Mouse (Mus musculus) neural tube, embryonic 15.5 days (tissue): ENCODE data around the gene Gm20422. TPM values are rescaled to one million over a fixed set of nuclear protein-coding genes. Genes with fewer than 3 reads are reported as not detected.

Source experiments
- ATAC-seq: fragments of 200-750 bp; cut with Nextera tagmentation; 2 replicates; pipeline ENCODE4 v1.8.0; 2017; ENCODE audit warnings: mild to moderate bottlenecking, moderate TSS enrichment, moderate library complexity; ENCODE audit not compliant: low FRiP score
- H3K27ac ChIP-seq: fragments of 300-500 bp; sonication (generic); replicated peaks from 2 replicates; pipeline ENCODE4 v1.5.1; 2015; ENCODE audit warnings: mild to moderate bottlenecking, inconsistent platforms
- H3K27me3 ChIP-seq: fragments of 300-500 bp; sonication (generic); replicated peaks from 2 replicates; pipeline ENCODE4 v1.6.1; 2015; ENCODE audit warnings: inconsistent platforms
- H3K36me3 ChIP-seq: fragments of 300-500 bp; sonication (generic); 2 replicates; pipeline ENCODE4 v1.6.1; 2015; ENCODE audit warnings: inconsistent platforms
- H3K4me1 ChIP-seq: fragments of 300-500 bp; sonication (generic); 2 replicates; pipeline ENCODE4 v1.6.1; 2015; ENCODE audit warnings: inconsistent platforms
- H3K4me2 ChIP-seq: fragments of 300-500 bp; sonication (generic); 2 replicates; pipeline ENCODE4 v1.6.1; 2015; ENCODE audit warnings: inconsistent platforms, mild to moderate bottlenecking, moderate library complexity
- H3K4me3 ChIP-seq: fragments of 300-500 bp; sonication (generic); replicated peaks from 2 replicates; pipeline ENCODE4 v1.5.1; 2015; ENCODE audit warnings: mild to moderate bottlenecking, inconsistent platforms
- H3K9ac ChIP-seq: fragments of 300-500 bp; sonication (generic); replicated peaks from 2 replicates; pipeline ENCODE4 v1.6.1; 2015; ENCODE audit warnings: mild to moderate bottlenecking, inconsistent platforms
- H3K9me3 ChIP-seq: fragments of 300-500 bp; sonication (generic); replicated peaks from 2 replicates; pipeline ENCODE4 v1.6.1; 2016; ENCODE audit warnings: inconsistent platforms
- WGBS: fragments of 180-500 bp; shearing (Covaris S2); methylation state at CpG from one replicate; pipeline ENCODE4 v1.1.7; 2015; ENCODE audit warnings: mixed read lengths; 5-methylcytosine and 5-hydroxymethylcytosine counted together
- polyA plus RNA-seq: library from polyadenylated mRNA; unstranded; fragments of >200 nt; fragmentation: Nextera tagmentation; extraction: Ambion mirVana; gene quantifications from 2 replicates; pipeline ENCODE4 v1.2.1, GENCODE M21; 2015

The Gm20422 gene
- polyA plus RNA-seq, 1 experiment from 2014 or later: not detected

- Histone ChIP-seq H3K9me3 (no peaks in the 10 kb centered on the region), H3K4me3 (peak overlapping the region; percentile 100), H3K27ac (peak overlapping the region; percentile 85), H3K4me2 (peak overlapping the region; percentile 78), H3K36me3 (peaks cover 36% of the 10 kb centered on the region), H3K4me1 (peaks cover 36% of the 10 kb centered on the region), H3K9ac (peak overlapping the region; percentile 87), H3K27me3 (no peaks in the 10 kb centered on the region)
- under 1% methylated on average over 46 of the region's 48 CpGs for WGBS
- peak; percentile 73 for ATAC-seq
These were observed 16.9 kb upstream of the Gm20422 start for GRCm38 (mm10) chr8:69791415-69792068.

GRCm38 (mm10) chr8:69790773-69791367 is 16.2 kb upstream of the Gm20422 start, which contains the start of the genes Atp13a1 and Zfp866:
Atp13a1 (plus strand) TSS chr8:69791163.
Zfp866 (minus strand) TSS chr8:69791178.
- Histone ChIP-seq H3K27ac (peak within 1 kb of the TSS; percentile 85), H3K27me3 (no peaks in the 10 kb centered on the region), H3K4me2 (peak within 1 kb of the TSS; percentile 78), H3K9ac (peak within 1 kb of the TSS; percentile 87), H3K36me3 (peaks cover 30% of the 10 kb centered on the region), H3K4me1 (peaks cover 36% of the 10 kb centered on the region), H3K9me3 (no peaks in the 10 kb centered on the region), H3K4me3 (peak within 1 kb of the TSS; percentile 100)
- ATAC-seq: peak; percentile 96
- WGBS: under 1% methylated on average over 38 of the region's 38 CpGs

GRCm38 (mm10) chr8:69790364-69790763 is 15.7 kb upstream of the Gm20422 start:
- no peaks in the 10 kb centered on the region for H3K27me3 ChIP-seq
- H3K9me3 ChIP-seq: no peaks in the 10 kb centered on the region
- H3K4me2 ChIP-seq: peak overlapping the region; percentile 78
- no peak; the same call in 1 of the 2 replicates for ATAC-seq
- H3K36me3 ChIP-seq: peaks cover 25% of the 10 kb centered on the region
- H3K4me3 ChIP-seq: peak overlapping the region; percentile 100
- H3K9ac ChIP-seq: peak overlapping the region; percentile 87
- WGBS: 32% methylated on average over 11 of the region's 11 CpGs
- H3K4me1 ChIP-seq: peaks cover 36% of the 10 kb centered on the region
- H3K27ac ChIP-seq: peak overlapping the region; percentile 85

GRCm38 (mm10) chr8:69789731-69790130 is 15.0 kb upstream of the Gm20422 start:
- no peak overlapping the region for H3K27ac ChIP-seq
- H3K9ac ChIP-seq: no peak overlapping the region
- no peak overlapping the region for H3K4me3 ChIP-seq
- H3K36me3 ChIP-seq: peaks cover 18% of the 10 kb centered on the region
- H3K27me3 ChIP-seq: no peaks in the 10 kb centered on the region
- ATAC-seq: no peak
- H3K4me1 ChIP-seq: peaks cover 36% of the 10 kb centered on the region
- H3K9me3 ChIP-seq: no peaks in the 10 kb centered on the region
- WGBS: 84% methylated on average over 5 of the region's 5 CpGs
- no peak overlapping the region; the same call in 1 of the 2 replicates for H3K4me2 ChIP-seq

GRCm38 (mm10) chr8:69789105-69789504 is 14.4 kb upstream of the Gm20422 start:
- Histone ChIP-seq H3K9me3 (no peaks in the 10 kb centered on the region), H3K4me1 (peaks cover 35% of the 10 kb centered on the region), H3K4me3 (no peak overlapping the region), H3K9ac (no peak overlapping the region), H3K4me2 (no peak overlapping the region), H3K27ac (no peak overlapping the region), H3K36me3 (peaks cover 12% of the 10 kb centered on the region), H3K27me3 (no peaks in the 10 kb centered on the region)
- WGBS: 92% methylated on average over 5 of the region's 5 CpGs
- no peak for ATAC-seq

GRCm38 (mm10) chr8:69777111-69777510 is 2.4 kb upstream of the Gm20422 start:
- Histone ChIP-seq H3K4me1 (peaks cover 19% of the 10 kb centered on the region), H3K9ac (no peak overlapping the region), H3K27me3 (no peaks in the 10 kb centered on the region), H3K4me2 (no peak overlapping the region), H3K27ac (no peak overlapping the region), H3K4me3 (no peak overlapping the region), H3K36me3 (no peaks in the 10 kb centered on the region), H3K9me3 (no peaks in the 10 kb centered on the region)
- ATAC-seq: no peak
- 74% methylated on average over 11 of the region's 12 CpGs for WGBS

- H3K9me3 ChIP-seq: no peaks in the 10 kb centered on the region
- no peaks in the 10 kb centered on the region for H3K36me3 ChIP-seq
- peak overlapping the region; percentile 99 for H3K27ac ChIP-seq
- H3K4me2 ChIP-seq: peak overlapping the region; percentile 50
- peak; percentile 43 for ATAC-seq
- H3K4me1 ChIP-seq: peaks cover 32% of the 10 kb centered on the region
- peak overlapping the region; percentile 68 for H3K4me3 ChIP-seq
- 0 out of 2 replicates have a peak overlapping the region, but pooled peaks have one; percentile 18 for H3K9ac ChIP-seq
- WGBS: 54% methylated on average over 2 of the region's 2 CpGs
- no peaks in the 10 kb centered on the region for H3K27me3 ChIP-seq
These were observed 456 bp upstream of the Gm20422 start for GRCm38 (mm10) chr8:69775149-69775534.

GRCm38 (mm10) chr8:69772106-69772505 is 2.6 kb downstream of the Gm20422 start:
- Histone ChIP-seq H3K9ac (0 out of 2 replicates have a peak overlapping the region, but pooled peaks have one; percentile 1), H3K4me1 (peaks cover 32% of the 10 kb centered on the region), H3K27me3 (no peaks in the 10 kb centered on the region), H3K27ac (no peak overlapping the region), H3K36me3 (peaks cover 20% of the 10 kb centered on the region), H3K4me3 (no peak overlapping the region), H3K9me3 (no peaks in the 10 kb centered on the region), H3K4me2 (peak overlapping the region; percentile 15; the same call in 1 of the 2 replicates)
- ATAC-seq: no peak
- WGBS: 87% methylated on average over 2 of the region's 2 CpGs

GRCm38 (mm10) chr8:69771221-69771620 is 3.5 kb downstream of the Gm20422 start:
- Histone ChIP-seq H3K9me3 (no peaks in the 10 kb centered on the region), H3K27ac (no peak overlapping the region), H3K36me3 (peaks cover 29% of the 10 kb centered on the region), H3K4me2 (no peak overlapping the region), H3K4me1 (peaks cover 32% of the 10 kb centered on the region), H3K4me3 (no peak overlapping the region), H3K27me3 (no peaks in the 10 kb centered on the region), H3K9ac (no peak overlapping the region)
- no peak for ATAC-seq
- 88% methylated on average over 9 of the region's 9 CpGs for WGBS

- Histone ChIP-seq H3K36me3 (peaks cover 67% of the 10 kb centered on the region), H3K4me1 (no peaks in the 10 kb centered on the region), H3K27ac (no peak overlapping the region), H3K27me3 (no peaks in the 10 kb centered on the region), H3K4me2 (no peak overlapping the region), H3K9ac (no peak overlapping the region), H3K4me3 (no peak overlapping the region), H3K9me3 (no peaks in the 10 kb centered on the region)
- WGBS: 84% methylated on average over 4 of the region's 4 CpGs
- ATAC-seq: no peak
These were observed 12.8 kb downstream of the Gm20422 start for GRCm38 (mm10) chr8:69761814-69762445.

GRCm38 (mm10) chr8:69758316-69758715 is 16.4 kb downstream of the Gm20422 start:
- Histone ChIP-seq H3K4me3 (no peak overlapping the region), H3K27me3 (no peaks in the 10 kb centered on the region), H3K4me2 (no peak overlapping the region), H3K36me3 (peaks cover 40% of the 10 kb centered on the region), H3K27ac (no peak overlapping the region), H3K9ac (no peak overlapping the region), H3K9me3 (no peaks in the 10 kb centered on the region), H3K4me1 (no peaks in the 10 kb centered on the region)
- WGBS: 93% methylated on average over 5 of the region's 5 CpGs
- ATAC-seq: no peak
